Mouse (Mus musculus) small intestine, adult 2 months (tissue): ENCODE results near the gene Wdr95.

ENCODE experiments used
- CTCF ChIP-seq: fragments of 200-500 bp; IDR thresholded peaks from 2 replicates; pipeline ENCODE4 v1.5.1; 2012; ENCODE audit warnings: low read depth, mild to moderate bottlenecking, control low read depth, inconsistent platforms, low read length, moderate library complexity, mixed read lengths; ENCODE audit not compliant: insufficient replicate concordance, insufficient read length; ENCODE audit errors: extremely low read depth
- POLR2A ChIP-seq: fragments of 200-500 bp; IDR thresholded peaks from 2 replicates; pipeline ENCODE4 v1.6.1; 2012; ENCODE audit warnings: low read depth, mild to moderate bottlenecking, control low read depth, inconsistent platforms, low read length, moderate library complexity

DNA sequence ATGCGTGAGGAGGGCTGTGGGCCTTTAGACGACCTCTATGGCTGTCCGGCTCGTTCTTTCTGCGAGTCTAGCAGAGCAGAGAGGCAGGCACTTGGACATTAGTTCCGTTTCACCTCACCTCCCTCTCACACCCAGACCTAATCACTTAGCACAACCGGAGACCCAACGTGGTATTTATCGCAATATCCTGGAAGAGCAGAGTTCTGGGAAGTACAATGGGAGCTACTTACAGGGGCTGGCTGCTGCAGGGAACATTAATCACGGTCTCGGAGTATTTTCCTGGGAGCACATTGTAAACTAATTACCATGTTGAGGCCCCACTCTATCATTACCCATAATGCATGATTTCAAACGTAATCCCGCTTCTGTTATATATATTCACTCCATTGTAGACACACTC lies 18.2 kb upstream of the Wdr95 start:
- TF ChIP-seq POLR2A (no peak), CTCF (no peak)
